Mouse (Mus musculus) liver, postnatal 0 days (tissue): Measurements from ENCODE around the gene Dgki.

Source experiments
- CTCF ChIP-seq: sonication (generic); IDR thresholded peaks from 2 replicates; pipeline ENCODE4 v1.5.1; 2016; ENCODE audit warnings: antibody characterized with exemption, low read depth
- EP300 ChIP-seq: IDR thresholded peaks from 2 replicates; pipeline ENCODE4 v1.6.1; 2016; ENCODE audit warnings: antibody characterized with exemption, low read depth, mild to moderate bottlenecking

- TF ChIP-seq CTCF (no peak), EP300 (no peak)
Observed at GRCm38 (mm10) chr6:36922006-36922405, 378.0 kb downstream of the Dgki start.
